Mouse (Mus musculus): ENCODE data around the gene Cda. TPM values are rescaled to one million over a fixed set of nuclear protein-coding genes. Genes with fewer than 3 reads are reported as not detected.
A peak's percentile ranks its signal among the peaks of the same experiment; 100 is the strongest.

Cda gene
- polyA plus RNA-seq, 1 experiment from 2014 or later = 8.1 TPM

DNA sequence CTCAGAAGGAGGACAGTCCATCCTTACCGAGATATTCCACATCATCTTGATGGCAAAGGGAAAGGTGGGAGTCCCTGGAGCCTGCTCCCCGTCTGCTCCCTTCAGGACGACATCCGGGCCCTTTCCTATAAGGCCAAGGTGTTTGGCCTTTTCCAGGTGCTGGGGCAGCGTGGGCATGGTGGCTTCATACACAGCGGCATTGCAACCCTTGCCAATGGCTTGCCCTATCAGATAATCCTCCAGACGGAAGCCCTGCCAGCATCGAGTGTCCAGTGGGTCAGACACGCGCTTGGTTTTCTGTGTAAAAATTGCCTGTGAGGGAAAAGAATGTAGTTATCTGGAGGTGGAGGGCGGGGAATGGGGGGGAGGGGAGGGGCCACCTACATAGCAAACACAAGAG, 47.1 kb downstream of the Cda start:
- Histone ChIP-seq H3K9ac (ENCODE audit: low read depth, low read length) (no peak overlapping the region), H3K27ac (ENCODE audit: low read depth, low read length) (no peak overlapping the region), H3K27me3 (replicated peaks; ENCODE audit: control insufficient read depth, insufficient read depth, low read length) (no peaks in the 10 kb centered on the region), H3K9me3 (ENCODE audit: control insufficient read depth, low read length) (no peaks in the 10 kb centered on the region), H3K4me3 (ENCODE audit: low read length) (no peak overlapping the region), H3K4me1 (ENCODE audit: control insufficient read depth, insufficient read depth, low read depth, low read length) (peaks cover 19% of the 10 kb centered on the region), H3K4me2 (ENCODE audit: low read length) (no peak overlapping the region), H3K36me3 (ENCODE audit: control insufficient read depth, insufficient read depth, low read length) (peaks cover 4% of the 10 kb centered on the region)
- 86% methylated on average over 11 of the region's 11 CpGs for WGBS
- no peak for ATAC-seq

DNA sequence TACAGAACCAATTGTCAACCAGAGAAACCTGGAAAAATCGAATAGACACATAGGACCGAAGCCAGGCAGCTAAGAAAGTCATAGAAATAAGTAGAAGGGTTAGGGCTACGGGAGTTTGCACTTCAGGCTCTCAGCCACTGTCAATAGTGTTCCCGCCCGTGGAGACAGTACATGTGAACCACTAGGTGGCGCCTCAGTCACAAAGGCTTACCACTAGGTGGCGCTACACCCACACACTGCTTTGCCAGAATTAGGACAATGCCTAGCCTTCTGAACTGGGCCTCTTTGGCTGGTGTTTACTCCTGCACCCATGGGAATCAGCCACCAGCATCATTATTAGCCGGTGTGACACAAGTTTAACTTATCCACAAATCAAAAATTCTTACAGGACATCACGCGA, 48.3 kb downstream of the Cda start:
- Histone ChIP-seq H3K4me2 (ENCODE audit: low read length) (no peak overlapping the region), H3K27me3 (replicated peaks; ENCODE audit: control insufficient read depth, insufficient read depth, low read length) (no peaks in the 10 kb centered on the region), H3K4me1 (ENCODE audit: control insufficient read depth, insufficient read depth, low read depth, low read length) (peaks cover 16% of the 10 kb centered on the region), H3K9me3 (ENCODE audit: control insufficient read depth, low read length) (no peaks in the 10 kb centered on the region), H3K27ac (ENCODE audit: low read depth, low read length) (no peak overlapping the region), H3K9ac (ENCODE audit: low read depth, low read length) (no peak overlapping the region), H3K36me3 (ENCODE audit: control insufficient read depth, insufficient read depth, low read length) (peaks cover 6% of the 10 kb centered on the region), H3K4me3 (ENCODE audit: low read length) (no peak overlapping the region)
- ATAC-seq = peak; percentile 30; the same call in 1 of the 2 replicates
- WGBS = 32% methylated on average over 10 of the region's 10 CpGs

GRCm38 (mm10) chr4:138318509-138319266, 49.1 kb downstream of the Cda start:
- Histone ChIP-seq H3K4me3 (ENCODE audit: low read length) (no peak overlapping the region), H3K36me3 (ENCODE audit: control insufficient read depth, insufficient read depth, low read length) (peaks cover 12% of the 10 kb centered on the region), H3K9me3 (ENCODE audit: control insufficient read depth, low read length) (no peaks in the 10 kb centered on the region), H3K4me2 (ENCODE audit: low read length) (no peak overlapping the region), H3K9ac (ENCODE audit: low read depth, low read length) (no peak overlapping the region), H3K27me3 (replicated peaks; ENCODE audit: control insufficient read depth, insufficient read depth, low read length) (no peaks in the 10 kb centered on the region), H3K4me1 (ENCODE audit: control insufficient read depth, insufficient read depth, low read depth, low read length) (peaks cover 8% of the 10 kb centered on the region), H3K27ac (ENCODE audit: low read depth, low read length) (no peak overlapping the region)
- ATAC-seq = peak; percentile 46
- WGBS = 53% methylated on average over 6 of the region's 6 CpGs

DNA sequence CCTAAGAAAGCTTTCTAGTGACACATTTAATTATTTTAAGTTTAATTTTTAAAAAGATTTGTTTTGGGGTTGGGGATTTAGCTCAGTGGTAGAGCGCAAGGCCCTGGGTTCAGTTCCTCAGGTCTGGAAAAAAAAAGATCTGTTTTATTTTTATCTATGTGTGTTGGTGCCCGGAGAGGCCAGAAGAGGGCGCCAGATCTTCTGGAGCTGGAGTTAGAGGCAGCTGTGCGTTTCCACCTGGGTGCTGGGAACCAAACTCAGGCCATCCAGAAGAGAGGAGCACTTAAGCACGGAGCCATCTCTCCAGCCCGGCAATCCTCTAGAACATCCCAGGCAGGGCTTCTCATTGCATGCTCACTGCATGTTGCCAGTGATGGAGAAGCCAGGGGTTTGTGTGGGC, 51.4 kb downstream of the Cda start:
- 87% methylated on average over 6 of the region's 6 CpGs for WGBS
- H3K4me2 ChIP-seq (ENCODE audit: low read length) = no peak overlapping the region
- H3K36me3 ChIP-seq (ENCODE audit: control insufficient read depth, insufficient read depth, low read length) = peaks cover 30% of the 10 kb centered on the region
- no peaks in the 10 kb centered on the region for H3K27me3 ChIP-seq (replicated peaks; ENCODE audit: control insufficient read depth, insufficient read depth, low read length)
- no peaks in the 10 kb centered on the region for H3K9me3 ChIP-seq (ENCODE audit: control insufficient read depth, low read length)
- H3K4me3 ChIP-seq (ENCODE audit: low read length) = no peak overlapping the region
- H3K4me1 ChIP-seq (ENCODE audit: control insufficient read depth, insufficient read depth, low read depth, low read length) = no peaks in the 10 kb centered on the region
- ATAC-seq = no peak
- no peak overlapping the region for H3K9ac ChIP-seq (ENCODE audit: low read depth, low read length)
- no peak overlapping the region for H3K27ac ChIP-seq (ENCODE audit: low read depth, low read length)

DNA sequence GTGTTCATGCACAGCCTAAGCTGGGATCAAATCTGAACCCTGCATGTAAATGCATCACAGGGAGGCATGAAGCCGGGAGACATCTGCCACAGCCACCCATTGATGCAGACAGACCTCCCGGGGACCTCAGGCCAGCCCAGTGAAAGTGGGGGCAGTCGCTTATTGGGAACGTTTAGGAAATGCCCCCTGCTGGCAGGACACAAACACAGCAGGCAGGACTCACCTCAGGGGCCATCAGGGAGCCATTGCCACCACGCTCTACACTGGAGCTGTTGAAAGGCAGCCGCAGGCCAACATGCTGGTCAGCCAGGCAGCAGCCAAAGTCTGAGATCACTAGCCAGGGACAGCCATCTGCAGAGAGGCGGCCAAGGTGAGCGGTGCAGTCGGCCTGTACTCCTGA, 52.0 kb downstream of the Cda start:
- Histone ChIP-seq H3K4me2 (ENCODE audit: low read length) (no peak overlapping the region), H3K9me3 (ENCODE audit: control insufficient read depth, low read length) (no peaks in the 10 kb centered on the region), H3K4me3 (ENCODE audit: low read length) (no peak overlapping the region), H3K27me3 (replicated peaks; ENCODE audit: control insufficient read depth, insufficient read depth, low read length) (no peaks in the 10 kb centered on the region), H3K4me1 (ENCODE audit: control insufficient read depth, insufficient read depth, low read depth, low read length) (no peaks in the 10 kb centered on the region), H3K9ac (ENCODE audit: low read depth, low read length) (no peak overlapping the region), H3K36me3 (ENCODE audit: control insufficient read depth, insufficient read depth, low read length) (peaks cover 35% of the 10 kb centered on the region), H3K27ac (ENCODE audit: low read depth, low read length) (no peak overlapping the region)
- no peak for ATAC-seq
- 64% methylated on average over 9 of the region's 9 CpGs for WGBS

DNA sequence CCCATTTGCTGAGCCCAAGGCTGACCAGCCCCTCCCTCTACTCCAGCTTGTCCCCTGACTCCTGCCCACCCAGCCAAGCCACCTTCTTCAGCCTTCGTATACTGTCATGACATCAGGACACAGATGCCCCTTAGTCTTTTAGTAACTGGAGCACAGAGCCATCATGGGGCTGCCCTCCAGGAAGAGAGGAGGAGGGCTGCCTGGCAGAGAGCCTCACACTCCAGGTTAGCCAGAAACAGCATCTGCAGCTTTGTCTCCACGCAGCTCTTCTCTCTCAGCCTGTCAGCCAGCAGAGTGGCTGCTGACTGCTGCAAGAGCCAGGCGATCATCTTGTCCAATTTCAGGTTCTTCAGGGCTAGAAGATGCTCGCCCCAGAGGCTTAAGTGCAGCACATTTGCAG, 54.0 kb downstream of the Cda start:
- Histone ChIP-seq H3K27me3 (replicated peaks; ENCODE audit: control insufficient read depth, insufficient read depth, low read length) (no peaks in the 10 kb centered on the region), H3K36me3 (ENCODE audit: control insufficient read depth, insufficient read depth, low read length) (peaks cover 47% of the 10 kb centered on the region)

DNA sequence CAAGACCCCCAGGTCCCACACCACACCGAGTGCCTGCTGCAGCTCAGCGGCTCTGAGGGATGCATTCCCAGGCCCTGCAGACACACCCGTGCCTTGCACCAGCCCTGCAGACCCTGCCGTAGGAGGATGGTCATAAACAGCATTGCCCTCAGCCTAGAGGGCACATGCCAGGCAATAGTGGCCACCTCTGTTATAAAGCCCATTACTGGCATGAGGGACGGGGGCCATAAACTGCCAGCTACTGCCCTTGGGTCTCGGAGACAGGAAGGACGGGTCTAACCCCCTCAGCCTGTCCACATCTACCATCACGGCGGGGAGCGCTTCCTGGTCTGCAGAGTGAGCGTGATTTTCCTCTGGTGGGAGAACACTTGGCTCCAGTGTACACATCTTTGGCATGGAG, 54.8 kb downstream of the Cda start:
- Histone ChIP-seq H3K27ac (ENCODE audit: low read depth, low read length) (no peak overlapping the region), H3K4me1 (ENCODE audit: control insufficient read depth, insufficient read depth, low read depth, low read length) (no peaks in the 10 kb centered on the region), H3K4me3 (ENCODE audit: low read length) (no peak overlapping the region), H3K27me3 (replicated peaks; ENCODE audit: control insufficient read depth, insufficient read depth, low read length) (no peaks in the 10 kb centered on the region), H3K9me3 (ENCODE audit: control insufficient read depth, low read length) (no peaks in the 10 kb centered on the region), H3K4me2 (ENCODE audit: low read length) (no peak overlapping the region), H3K9ac (ENCODE audit: low read depth, low read length) (no peak overlapping the region), H3K36me3 (ENCODE audit: control insufficient read depth, insufficient read depth, low read length) (peaks cover 47% of the 10 kb centered on the region)
- ATAC-seq = no peak
- WGBS = 92% methylated on average over 11 of the region's 11 CpGs

More for the DNA sequence above, 54.0 kb downstream of the Cda start:
- ATAC-seq = no peak
- Histone ChIP-seq H3K4me3 (ENCODE audit: low read length) (no peak overlapping the region), H3K4me2 (ENCODE audit: low read length) (no peak overlapping the region), H3K9me3 (ENCODE audit: control insufficient read depth, low read length) (no peaks in the 10 kb centered on the region), H3K27ac (ENCODE audit: low read depth, low read length) (no peak overlapping the region), H3K4me1 (ENCODE audit: control insufficient read depth, insufficient read depth, low read depth, low read length) (no peaks in the 10 kb centered on the region), H3K9ac (ENCODE audit: low read depth, low read length) (no peak overlapping the region)
- WGBS = 86% methylated on average over 4 of the region's 4 CpGs

- WGBS = 96% methylated on average over 3 of the region's 3 CpGs
- Histone ChIP-seq H3K4me2 (ENCODE audit: low read length) (no peak overlapping the region), H3K27ac (ENCODE audit: low read depth, low read length) (no peak overlapping the region), H3K4me3 (ENCODE audit: low read length) (no peak overlapping the region), H3K9ac (ENCODE audit: low read depth, low read length) (no peak overlapping the region), H3K27me3 (replicated peaks; ENCODE audit: control insufficient read depth, insufficient read depth, low read length) (no peaks in the 10 kb centered on the region), H3K4me1 (ENCODE audit: control insufficient read depth, insufficient read depth, low read depth, low read length) (0 out of 2 replicates have a peak, but pooled peaks cover 3% of the 10 kb centered on the region), H3K36me3 (ENCODE audit: control insufficient read depth, insufficient read depth, low read length) (peaks cover 47% of the 10 kb centered on the region), H3K9me3 (ENCODE audit: control insufficient read depth, low read length) (no peaks in the 10 kb centered on the region)
- ATAC-seq = no peak
These were observed 55.7 kb downstream of the Cda start for GRCm38 (mm10) chr4:138312105-138312504.

DNA sequence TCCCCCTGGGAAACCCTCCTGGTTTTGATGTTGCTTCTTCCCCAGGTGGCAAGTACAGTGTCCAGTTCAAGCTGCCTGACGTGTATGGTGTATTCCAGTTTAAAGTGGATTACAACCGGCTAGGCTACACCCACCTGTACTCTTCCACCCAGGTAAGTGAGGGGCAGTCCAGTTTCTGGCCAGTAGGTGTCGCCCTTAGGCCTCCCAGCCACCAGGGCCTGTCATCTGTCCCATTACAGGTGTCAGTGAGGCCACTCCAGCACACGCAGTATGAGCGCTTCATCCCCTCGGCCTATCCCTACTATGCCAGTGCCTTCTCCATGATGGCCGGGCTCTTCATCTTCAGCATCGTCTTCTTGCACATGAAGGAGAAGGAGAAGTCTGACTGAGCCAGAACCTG, 56.2 kb downstream of the Cda start:
- Histone ChIP-seq H3K4me2 (ENCODE audit: low read length) (no peak overlapping the region), H3K4me1 (ENCODE audit: control insufficient read depth, insufficient read depth, low read depth, low read length) (0 out of 2 replicates have a peak, but pooled peaks cover 8% of the 10 kb centered on the region), H3K36me3 (ENCODE audit: control insufficient read depth, insufficient read depth, low read length) (peaks cover 46% of the 10 kb centered on the region), H3K4me3 (ENCODE audit: low read length) (no peak overlapping the region), H3K27ac (ENCODE audit: low read depth, low read length) (no peak overlapping the region), H3K9ac (ENCODE audit: low read depth, low read length) (no peak overlapping the region), H3K9me3 (ENCODE audit: control insufficient read depth, low read length) (no peaks in the 10 kb centered on the region), H3K27me3 (replicated peaks; ENCODE audit: control insufficient read depth, insufficient read depth, low read length) (no peaks in the 10 kb centered on the region)
- WGBS = 69% methylated on average over 8 of the region's 8 CpGs
- ATAC-seq = no peak
